Mouse (Mus musculus) testis, postnatal 14 days (tissue): ENCODE results near the gene Pnmal1.

ENCODE experiments used
- DNase-seq: peaks from one replicate; pipeline ENCODE4 v3.0.0; 2021; ENCODE audit warnings: low spot score

Pnmal1 gene

DNA sequence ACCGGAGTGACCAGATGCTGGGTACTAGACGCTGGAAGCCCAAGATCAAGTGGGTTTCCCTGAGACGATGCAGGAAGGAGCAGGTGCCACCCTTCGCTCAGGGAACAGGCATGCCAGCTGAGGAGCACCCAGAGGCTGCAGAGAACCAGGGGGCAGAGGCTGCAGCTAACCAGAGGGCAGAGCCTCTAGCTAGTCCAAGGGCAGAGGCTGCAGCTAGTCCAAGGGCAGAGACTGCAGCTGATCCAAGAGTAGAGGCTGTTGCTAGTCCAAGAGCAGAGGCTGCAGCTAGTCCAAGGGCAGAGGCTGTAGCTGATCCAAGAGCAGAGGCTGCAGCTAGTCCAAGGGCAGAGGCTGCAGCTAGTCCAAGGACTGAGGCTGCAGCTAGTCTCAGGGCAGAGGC lies 35.9 kb downstream of the Pnmal1 start:
- DNase-seq: no peak

GRCm38 (mm10) chr7:16999233-16999632 lies 39.8 kb downstream of the Pnmal1 start:
- no peak for DNase-seq

GRCm38 (mm10) chr7:16999650-17000049 lies 40.2 kb downstream of the Pnmal1 start:
- DNase-seq: peak; percentile 72

GRCm38 (mm10) chr7:17002375-17003195 lies 43.1 kb downstream of the Pnmal1 start:
- DNase-seq: no peak

GRCm38 (mm10) chr7:17003230-17003960 lies 43.9 kb downstream of the Pnmal1 start:
- no peak for DNase-seq

- no peak for DNase-seq
Measured at GRCm38 (mm10) chr7:17004716-17005115, 45.2 kb downstream of the Pnmal1 start.

DNA sequence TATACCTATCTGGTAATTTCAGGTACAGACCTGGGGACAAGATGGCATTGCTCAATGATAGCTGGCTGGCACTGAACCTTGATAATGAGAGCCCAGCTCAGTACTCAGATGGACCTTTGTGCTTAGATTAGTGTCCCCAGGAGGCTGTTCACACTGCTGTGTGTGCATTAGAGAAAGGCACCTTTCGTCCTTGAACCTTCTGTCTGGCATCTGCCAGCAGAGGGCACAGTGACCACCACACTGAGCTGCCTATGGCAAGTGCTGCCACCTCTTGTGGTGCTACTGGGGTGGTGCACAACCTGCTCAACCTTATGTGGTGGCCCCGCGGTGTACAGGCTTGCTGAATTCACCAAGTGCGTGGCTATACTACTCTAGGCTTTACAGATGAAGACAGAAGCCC lies 47.8 kb downstream of the Pnmal1 start:
- no peak for DNase-seq

- no peak for DNase-seq
Measured at GRCm38 (mm10) chr7:17009326-17010009, 50.0 kb downstream of the Pnmal1 start.

DNA sequence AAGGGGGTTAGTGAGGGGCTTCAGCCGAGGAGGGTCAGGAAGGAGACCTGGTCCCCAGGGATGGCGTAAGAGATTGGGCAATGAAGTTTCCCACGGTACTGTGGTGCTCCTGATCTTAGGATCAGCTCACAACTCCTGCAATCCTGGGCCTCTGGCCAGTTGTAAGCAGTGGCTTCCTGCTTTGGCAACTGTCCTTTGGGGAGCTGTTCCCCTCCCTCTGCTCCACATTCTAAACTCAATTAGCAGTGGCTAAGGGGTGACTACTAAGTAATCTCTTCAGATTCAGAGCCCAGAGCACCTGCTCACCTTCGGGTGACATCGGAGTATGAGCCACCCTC lies 50.5 kb downstream of the Pnmal1 start:
- DNase-seq: no peak

DNA sequence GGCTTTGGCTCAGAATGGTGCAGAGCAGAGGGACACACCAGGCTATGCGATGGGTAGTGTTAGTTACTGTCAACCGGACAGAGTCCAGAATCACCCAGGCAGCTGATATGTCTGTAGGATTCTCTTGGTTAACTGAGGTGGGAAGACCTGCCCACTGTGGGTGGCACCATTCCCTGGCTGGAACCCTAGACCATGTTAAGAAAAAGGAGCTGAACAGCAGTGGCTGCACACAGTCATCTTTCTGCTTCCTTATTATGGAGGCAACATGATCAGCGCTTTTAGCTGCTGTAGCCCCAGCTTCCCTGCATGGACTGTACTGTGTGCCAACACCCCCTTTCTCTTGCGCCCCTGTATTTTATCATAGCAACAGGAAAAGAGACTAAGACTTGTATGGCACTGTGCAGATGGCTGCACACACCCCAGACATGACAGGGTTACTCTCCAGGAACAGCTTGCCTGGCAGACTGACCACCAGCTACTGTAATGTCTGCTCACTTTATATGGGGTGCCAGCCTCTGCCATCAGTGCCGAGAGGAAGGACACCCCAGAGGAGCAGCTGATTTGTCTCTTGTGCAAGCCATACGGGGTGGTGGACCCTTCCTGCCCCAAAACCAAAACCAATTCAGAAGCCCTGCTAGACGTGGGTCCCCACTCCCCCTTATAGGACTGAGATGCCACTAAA lies 52.6 kb downstream of the Pnmal1 start:
- DNase-seq: no peak
